Mouse (Mus musculus) liver, postnatal 0 days (tissue): ENCODE measurements at regions not wholly inside any gene's neighbourhood (a gene's known extent, or its start where the extent isn't known, plus 50 kb on each side); places are given as distances from the start of the nearest gene placed in this dataset.

Experiments
- ATAC-seq: fragments of 200-750 bp; cut with Nextera tagmentation; 2 replicates; pipeline ENCODE4 v1.8.0; 2017; ENCODE audit warnings: mild to moderate bottlenecking, moderate library complexity
- DNase-seq: peaks from one replicate; pipeline ENCODE4 v3.0.0-alpha.2; 2016
- H3K27ac ChIP-seq: fragments of 300-500 bp; sonication (generic); 2 replicates; pipeline ENCODE4 v1.5.1; 2014; ENCODE audit warnings: antibody characterized with exemption, moderate library complexity, mild to moderate bottlenecking, low read depth
- H3K27me3 ChIP-seq: fragments of 300-500 bp; sonication (generic); 2 replicates; pipeline ENCODE4 v1.6.1; 2014; ENCODE audit warnings: low read length, control low read depth, mixed read lengths; ENCODE audit not compliant: insufficient read depth
- H3K36me3 ChIP-seq: fragments of 300-500 bp; sonication (generic); replicated peaks from 2 replicates; pipeline ENCODE4 v1.6.1; 2014; ENCODE audit warnings: mild to moderate bottlenecking, control low read depth, low read length, moderate library complexity, mixed read lengths; ENCODE audit not compliant: insufficient read depth
- H3K4me1 ChIP-seq: fragments of 300-500 bp; sonication (generic); 2 replicates; pipeline ENCODE4 v1.6.1; 2014; ENCODE audit warnings: antibody characterized with exemption, mild to moderate bottlenecking, control low read depth; ENCODE audit not compliant: insufficient read depth
- H3K4me2 ChIP-seq: fragments of 300-500 bp; sonication (generic); 2 replicates; pipeline ENCODE4 v1.6.1; 2014; ENCODE audit warnings: low read depth, mild to moderate bottlenecking, low read length, moderate library complexity, mixed read lengths
- H3K4me3 ChIP-seq: fragments of 300-500 bp; sonication (generic); 2 replicates; pipeline ENCODE4 v1.5.1; 2014; ENCODE audit warnings: low read depth, low read length
- H3K9ac ChIP-seq: fragments of 300-500 bp; sonication (generic); replicated peaks from 2 replicates; pipeline ENCODE4 v1.6.1; 2014; ENCODE audit warnings: mild to moderate bottlenecking, moderate library complexity
- H3K9me3 ChIP-seq: fragments of 300-500 bp; sonication (generic); 2 replicates; pipeline ENCODE4 v1.6.1; 2016; ENCODE audit warnings: mild to moderate bottlenecking, control low read depth, low read length, mixed read lengths
- CTCF ChIP-seq: sonication (generic); IDR thresholded peaks from 2 replicates; pipeline ENCODE4 v1.5.1; 2016; ENCODE audit warnings: antibody characterized with exemption, low read depth
- EP300 ChIP-seq: IDR thresholded peaks from 2 replicates; pipeline ENCODE4 v1.6.1; 2016; ENCODE audit warnings: antibody characterized with exemption, low read depth, mild to moderate bottlenecking
- WGBS: fragments of 180-500 bp; shearing (Covaris S2); extraction: QIAGEN DNeasy Blood & Tissue Kit; methylation state at CpG from one replicate; pipeline ENCODE4 v1.1.7; 2014; ENCODE audit not compliant: insufficient replicate concordance; 5-methylcytosine and 5-hydroxymethylcytosine counted together

GRCm38 (mm10) chr14:76255971-76256370 lies 145.3 kb downstream of the Nufip1 start:
- Histone ChIP-seq H3K4me1 (no peaks in the 10 kb centered on the region), H3K36me3 (no peaks in the 10 kb centered on the region), H3K27ac (no peak overlapping the region), H3K4me3 (no peak overlapping the region), H3K27me3 (no peaks in the 10 kb centered on the region), H3K4me2 (no peak overlapping the region), H3K9me3 (no peaks in the 10 kb centered on the region), H3K9ac (no peak overlapping the region)
- DNase-seq (no peak), ATAC-seq (no peak)
- TF ChIP-seq EP300 (no peak), CTCF (no peak)
- WGBS, result 85% methylated on average over 11 of the region's 11 CpGs

GRCm38 (mm10) chr14:76258626-76259025 lies 147.9 kb downstream of the Nufip1 start:
- Histone ChIP-seq H3K9me3 (no peaks in the 10 kb centered on the region), H3K4me2 (no peak overlapping the region), H3K27me3 (no peaks in the 10 kb centered on the region), H3K9ac (no peak overlapping the region), H3K36me3 (no peaks in the 10 kb centered on the region), H3K4me1 (no peaks in the 10 kb centered on the region), H3K4me3 (no peak overlapping the region), H3K27ac (no peak overlapping the region)
- 40% methylated on average over 3 of the region's 3 CpGs for WGBS
- no peak for DNase-seq
- TF ChIP-seq CTCF (no peak), EP300 (no peak)
- no peak for ATAC-seq

- no peak for ATAC-seq
- no peak overlapping the region for H3K4me2 ChIP-seq
- H3K9me3 ChIP-seq, result no peaks in the 10 kb centered on the region
- H3K27me3 ChIP-seq, result no peaks in the 10 kb centered on the region
- WGBS, result 65% methylated on average over 5 of the region's 5 CpGs
- DNase-seq, result no peak
- no peak overlapping the region for H3K9ac ChIP-seq
- H3K36me3 ChIP-seq, result no peaks in the 10 kb centered on the region
- H3K27ac ChIP-seq, result no peak overlapping the region
- no peaks in the 10 kb centered on the region for H3K4me1 ChIP-seq
- H3K4me3 ChIP-seq, result no peak overlapping the region
- TF ChIP-seq CTCF (no peak), EP300 (no peak)
Observed at GRCm38 (mm10) chr14:76260628-76261293, 150.1 kb downstream of the Nufip1 start.

GRCm38 (mm10) chr14:76263682-76264081 lies 151.1 kb upstream of the Tsc22d1 start:
- Histone ChIP-seq H3K36me3 (no peaks in the 10 kb centered on the region), H3K9me3 (no peaks in the 10 kb centered on the region), H3K9ac (no peak overlapping the region), H3K4me2 (no peak overlapping the region), H3K4me1 (no peaks in the 10 kb centered on the region), H3K4me3 (no peak overlapping the region), H3K27ac (no peak overlapping the region), H3K27me3 (no peaks in the 10 kb centered on the region)
- DNase-seq, result no peak
- 79% methylated on average over 5 of the region's 5 CpGs for WGBS
- TF ChIP-seq EP300 (no peak), CTCF (no peak)
- no peak for ATAC-seq

- no peak overlapping the region for H3K27ac ChIP-seq
- no peaks in the 10 kb centered on the region for H3K27me3 ChIP-seq
- WGBS, result 82% methylated on average over 5 of the region's 5 CpGs
- no peak for TF ChIP-seq CTCF
- no peaks in the 10 kb centered on the region for H3K4me1 ChIP-seq
- H3K9ac ChIP-seq, result no peak overlapping the region
- H3K4me2 ChIP-seq, result no peak overlapping the region
- H3K9me3 ChIP-seq, result no peaks in the 10 kb centered on the region
- ATAC-seq (no peak), DNase-seq (no peak)
- H3K36me3 ChIP-seq, result no peaks in the 10 kb centered on the region
- no peak overlapping the region for H3K4me3 ChIP-seq
Observed at GRCm38 (mm10) chr14:76265819-76266218, 148.9 kb upstream of the Tsc22d1 start.

GRCm38 (mm10) chr14:76266249-76266648 lies 148.5 kb upstream of the Tsc22d1 start:
- H3K27ac ChIP-seq, result no peak overlapping the region
- H3K9me3 ChIP-seq, result no peaks in the 10 kb centered on the region
- WGBS, result 63% methylated on average over 4 of the region's 4 CpGs
- H3K9ac ChIP-seq, result no peak overlapping the region
- H3K4me2 ChIP-seq, result no peak overlapping the region
- DNase-seq (no peak), ATAC-seq (no peak)
- H3K27me3 ChIP-seq, result no peaks in the 10 kb centered on the region
- TF ChIP-seq CTCF, result peak; percentile 24; the same call in 1 of the 2 replicates
- TF ChIP-seq EP300, result no peak
- no peaks in the 10 kb centered on the region for H3K36me3 ChIP-seq
- H3K4me1 ChIP-seq, result no peaks in the 10 kb centered on the region
- H3K4me3 ChIP-seq, result no peak overlapping the region

- Histone ChIP-seq H3K27ac (no peak overlapping the region), H3K4me3 (no peak overlapping the region), H3K27me3 (no peaks in the 10 kb centered on the region), H3K4me2 (no peak overlapping the region), H3K4me1 (no peaks in the 10 kb centered on the region), H3K36me3 (no peaks in the 10 kb centered on the region), H3K9me3 (no peaks in the 10 kb centered on the region), H3K9ac (no peak overlapping the region)
- ATAC-seq (no peak), DNase-seq (no peak)
- WGBS, result 56% methylated on average over 4 of the region's 4 CpGs
- TF ChIP-seq EP300 (no peak), CTCF (no peak)
Observed at GRCm38 (mm10) chr14:76267091-76267490, 147.7 kb upstream of the Tsc22d1 start.
